Mouse (Mus musculus) heart, embryonic 16.5 days (tissue): ENCODE measurements around the gene Shisa9. TPM values are rescaled to one million over a fixed set of nuclear protein-coding genes. Genes with fewer than 3 reads are reported as not detected.

Experiments
- ATAC-seq: fragments of 200-750 bp; cut with Nextera tagmentation; replicated peaks from 2 replicates; pipeline ENCODE4 v1.8.0; 2017; ENCODE audit warnings: moderate number of reproducible peaks; ENCODE audit not compliant: insufficient read depth, low FRiP score; ENCODE audit errors: extremely low read depth
- H3K27ac ChIP-seq: fragments of 300-500 bp; sonication (generic); 2 replicates; pipeline ENCODE4 v1.5.1; 2014; ENCODE audit warnings: mild to moderate bottlenecking, low read length, control low read depth, moderate library complexity
- H3K27me3 ChIP-seq: fragments of 300-500 bp; sonication (generic); 2 replicates; pipeline ENCODE4 v1.6.1; 2014; ENCODE audit warnings: low read length, mixed read lengths; ENCODE audit not compliant: control insufficient read depth, insufficient read depth
- H3K36me3 ChIP-seq: fragments of 300-500 bp; sonication (generic); 2 replicates; pipeline ENCODE4 v1.6.1; 2014; ENCODE audit not compliant: control insufficient read depth, insufficient read depth
- H3K4me1 ChIP-seq: fragments of 300-500 bp; sonication (generic); 2 replicates; pipeline ENCODE4 v1.6.1; 2014; ENCODE audit warnings: low read length, mixed read lengths; ENCODE audit not compliant: control insufficient read depth, insufficient read depth
- H3K4me2 ChIP-seq: fragments of 300-500 bp; sonication (generic); 2 replicates; pipeline ENCODE4 v1.6.1; 2014; ENCODE audit warnings: low read depth, mild to moderate bottlenecking, control low read depth, low read length
- H3K4me3 ChIP-seq: fragments of 300-500 bp; sonication (generic); 2 replicates; pipeline ENCODE4 v1.5.1; 2014; ENCODE audit warnings: mild to moderate bottlenecking, control low read depth, low read length
- H3K9ac ChIP-seq: fragments of 300-500 bp; sonication (generic); 2 replicates; pipeline ENCODE4 v1.6.1; 2014; ENCODE audit warnings: low read length, control low read depth
- H3K9me3 ChIP-seq: fragments of 300-500 bp; sonication (generic); replicated peaks from 2 replicates; pipeline ENCODE4 v1.6.1; 2016; ENCODE audit warnings: low read length; ENCODE audit not compliant: control insufficient read depth
- WGBS: fragments of 180-500 bp; shearing (Covaris S2); extraction: QIAGEN DNeasy Blood & Tissue Kit; methylation state at CpG from one replicate; pipeline ENCODE4 v1.1.7; 2014; 5-methylcytosine and 5-hydroxymethylcytosine counted together
- polyA plus RNA-seq: library from polyadenylated mRNA; unstranded; fragments of >200 nt; fragmentation: Nextera tagmentation; extraction: Ambion mirVana; gene quantifications from 2 replicates; pipeline ENCODE4 v1.2.1, GENCODE M21; 2015

Gene Shisa9
- polyA plus RNA-seq, 1 experiment from 2014 or later, result 0.77 TPM

DNA sequence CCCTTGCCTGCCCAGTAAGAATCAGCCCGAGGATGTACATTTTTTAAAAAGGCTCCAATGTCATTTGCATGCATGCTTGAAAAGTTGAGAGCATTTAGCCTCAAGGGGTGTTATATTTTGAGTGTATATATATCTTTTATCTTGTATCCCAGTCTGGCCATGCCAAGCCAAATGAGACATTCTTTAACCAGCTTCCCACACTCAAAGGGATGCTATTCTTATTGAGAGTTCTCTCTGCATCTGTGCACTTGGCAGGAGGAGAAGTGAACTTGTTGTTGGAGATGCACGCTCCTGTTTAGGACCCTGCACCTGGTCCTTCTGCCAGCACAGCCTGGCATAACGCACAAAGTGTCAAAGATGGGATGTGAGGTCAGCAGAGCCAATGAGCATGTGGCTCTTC, 135.6 kb downstream of the Shisa9 start:
- 80% methylated on average over 3 of the region's 3 CpGs for WGBS
- H3K4me1 ChIP-seq, result no peaks in the 10 kb centered on the region
- H3K4me2 ChIP-seq, result no peak overlapping the region
- no peak overlapping the region for H3K9ac ChIP-seq
- H3K27me3 ChIP-seq, result no peaks in the 10 kb centered on the region
- no peak overlapping the region for H3K27ac ChIP-seq
- H3K9me3 ChIP-seq, result no peaks in the 10 kb centered on the region
- no peak for ATAC-seq
- no peaks in the 10 kb centered on the region for H3K36me3 ChIP-seq
- H3K4me3 ChIP-seq, result no peak overlapping the region

DNA sequence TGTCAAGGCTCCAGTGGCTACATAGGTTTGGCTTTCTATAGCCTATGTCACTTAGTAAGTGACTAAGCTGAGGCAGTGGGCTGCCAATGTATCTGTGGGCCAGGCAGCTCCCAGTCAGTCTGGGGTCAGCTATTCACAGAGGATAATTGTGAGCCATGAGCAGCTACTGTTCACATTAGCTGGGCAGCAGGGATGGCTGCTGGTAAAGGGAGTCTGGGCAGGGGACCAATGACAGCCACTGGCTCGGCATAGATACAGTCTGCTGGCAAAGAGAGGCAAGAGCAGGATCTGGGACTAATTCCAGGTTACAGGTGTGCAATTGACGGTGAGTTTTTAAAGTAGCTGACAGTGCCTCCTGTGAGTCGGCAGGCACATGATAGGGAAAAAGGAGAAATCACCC, 145.9 kb downstream of the Shisa9 start:
- Histone ChIP-seq H3K27me3 (no peaks in the 10 kb centered on the region), H3K9ac (no peak overlapping the region), H3K4me1 (no peaks in the 10 kb centered on the region), H3K4me3 (no peak overlapping the region), H3K27ac (no peak overlapping the region), H3K4me2 (no peak overlapping the region), H3K36me3 (no peaks in the 10 kb centered on the region), H3K9me3 (peaks cover 7% of the 10 kb centered on the region; the same call in 1 of the 2 replicates)
- 73% methylated on average over 3 of the region's 3 CpGs for WGBS
- ATAC-seq, result no peak

DNA sequence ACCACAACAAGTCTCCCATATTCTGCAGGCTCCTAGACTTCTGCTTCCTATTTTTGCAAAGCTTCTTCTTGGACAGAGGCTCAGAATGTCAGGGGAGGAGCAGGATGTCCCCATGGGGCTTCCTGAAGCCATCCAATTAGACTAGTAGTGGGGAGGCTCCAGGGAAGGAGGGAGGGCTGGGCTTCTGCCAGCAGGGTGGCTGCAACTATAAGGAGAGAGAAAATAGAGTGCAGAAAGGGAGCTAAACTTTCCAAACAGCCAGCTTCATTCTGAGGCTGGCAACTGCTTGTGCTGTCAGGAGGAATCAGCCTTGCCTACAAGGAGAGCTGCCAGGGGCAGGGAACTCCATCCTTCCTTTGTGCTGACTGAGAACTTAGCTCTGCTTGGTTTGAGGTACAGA, 162.8 kb downstream of the Shisa9 start:
- Histone ChIP-seq H3K4me3 (no peak overlapping the region), H3K27me3 (no peaks in the 10 kb centered on the region), H3K9ac (no peak overlapping the region), H3K9me3 (no peaks in the 10 kb centered on the region), H3K4me1 (no peaks in the 10 kb centered on the region), H3K4me2 (no peak overlapping the region), H3K27ac (no peak overlapping the region), H3K36me3 (no peaks in the 10 kb centered on the region)
- no peak for ATAC-seq

DNA sequence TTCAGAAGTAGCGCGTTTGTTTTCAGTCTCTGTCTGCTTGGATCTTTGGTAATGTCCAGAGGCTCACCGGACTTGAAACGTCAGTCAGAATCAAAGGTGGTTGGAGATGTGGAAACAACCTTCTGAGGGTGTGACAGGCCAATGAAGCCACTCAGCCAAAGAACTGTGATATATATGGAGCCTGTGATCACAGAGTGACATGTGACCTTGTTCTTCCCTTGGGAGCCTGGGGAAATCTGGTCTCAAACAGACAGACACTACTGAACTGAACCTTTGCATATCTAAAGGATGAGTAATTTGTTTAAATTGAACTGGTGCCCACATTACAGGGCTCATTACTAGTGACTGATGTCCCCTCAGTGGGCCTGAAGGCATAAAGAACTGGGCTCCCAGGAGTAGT, 168.1 kb downstream of the Shisa9 start:
- 59% methylated on average over 4 of the region's 4 CpGs for WGBS
- no peak overlapping the region for H3K4me3 ChIP-seq
- no peak; the same call in 1 of the 2 replicates for ATAC-seq

DNA sequence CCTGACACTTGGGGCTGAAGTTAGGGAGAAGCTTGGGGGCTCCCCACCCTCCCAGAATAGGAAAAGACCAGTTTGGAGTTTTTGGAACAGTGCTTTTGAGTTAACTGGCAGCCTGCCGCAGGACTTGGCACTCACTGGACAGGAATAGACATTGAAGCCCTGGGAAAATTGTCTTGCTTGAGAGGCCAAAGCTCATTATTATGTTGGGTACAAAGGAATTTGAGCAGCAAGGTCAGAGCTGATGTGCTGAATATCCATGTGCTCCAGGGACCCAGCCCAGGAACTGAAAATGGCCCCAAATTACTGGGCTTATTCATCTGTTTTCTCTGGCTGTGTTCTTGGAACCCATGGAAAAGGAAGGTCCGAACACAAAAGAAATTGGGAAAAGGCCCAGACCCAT, 170.6 kb downstream of the Shisa9 start:
- Histone ChIP-seq H3K27ac (no peak overlapping the region), H3K36me3 (no peaks in the 10 kb centered on the region), H3K9ac (no peak overlapping the region), H3K4me2 (no peak overlapping the region), H3K4me3 (no peak overlapping the region), H3K9me3 (no peaks in the 10 kb centered on the region), H3K4me1 (peaks cover 4% of the 10 kb centered on the region; the same call in 1 of the 2 replicates), H3K27me3 (no peaks in the 10 kb centered on the region)
- no peak for ATAC-seq
- 73% methylated on average over 2 of the region's 2 CpGs for WGBS

More for the DNA sequence above, 168.1 kb downstream of the Shisa9 start:
- Histone ChIP-seq H3K27me3 (no peaks in the 10 kb centered on the region), H3K4me2 (no peak overlapping the region), H3K36me3 (no peaks in the 10 kb centered on the region), H3K4me1 (peaks cover 4% of the 10 kb centered on the region; the same call in 1 of the 2 replicates), H3K27ac (no peak overlapping the region), H3K9me3 (no peaks in the 10 kb centered on the region), H3K9ac (no peak overlapping the region)

DNA sequence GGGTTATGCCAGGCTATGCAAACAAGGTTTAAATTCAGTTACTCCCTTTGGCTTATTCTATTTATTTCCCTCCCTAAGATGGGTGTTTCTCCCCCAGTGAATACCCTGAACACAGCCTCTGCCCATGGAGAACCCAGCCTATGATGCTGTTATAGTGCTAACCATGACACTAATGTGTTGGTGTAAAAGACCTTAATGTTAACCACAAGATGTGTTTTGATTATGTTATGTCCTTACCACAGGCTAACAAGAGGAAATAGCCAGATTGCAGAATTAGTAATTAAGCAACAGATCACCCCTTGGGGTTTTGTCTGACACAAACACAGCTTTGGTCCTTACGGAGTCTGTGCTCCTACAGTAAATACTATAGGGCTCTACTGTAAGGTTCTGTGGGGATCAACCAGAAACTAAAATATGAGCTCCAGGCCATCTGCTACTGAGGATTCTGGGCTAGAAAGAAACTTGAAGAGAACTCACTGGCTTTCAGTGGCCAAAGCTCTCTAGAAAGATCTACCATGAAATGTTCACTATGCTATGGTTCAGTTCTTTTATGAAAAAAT, 189.6 kb downstream of the Shisa9 start:
- H3K4me3 ChIP-seq, result no peak overlapping the region
- no peak overlapping the region for H3K27ac ChIP-seq
- H3K27me3 ChIP-seq, result no peaks in the 10 kb centered on the region
- H3K36me3 ChIP-seq, result no peaks in the 10 kb centered on the region
- no peak overlapping the region for H3K9ac ChIP-seq
- no peak for ATAC-seq
- 91% methylated on average over 1 of the region's 1 CpGs for WGBS
- no peaks in the 10 kb centered on the region for H3K9me3 ChIP-seq
- H3K4me1 ChIP-seq, result no peaks in the 10 kb centered on the region
- no peak overlapping the region for H3K4me2 ChIP-seq

DNA sequence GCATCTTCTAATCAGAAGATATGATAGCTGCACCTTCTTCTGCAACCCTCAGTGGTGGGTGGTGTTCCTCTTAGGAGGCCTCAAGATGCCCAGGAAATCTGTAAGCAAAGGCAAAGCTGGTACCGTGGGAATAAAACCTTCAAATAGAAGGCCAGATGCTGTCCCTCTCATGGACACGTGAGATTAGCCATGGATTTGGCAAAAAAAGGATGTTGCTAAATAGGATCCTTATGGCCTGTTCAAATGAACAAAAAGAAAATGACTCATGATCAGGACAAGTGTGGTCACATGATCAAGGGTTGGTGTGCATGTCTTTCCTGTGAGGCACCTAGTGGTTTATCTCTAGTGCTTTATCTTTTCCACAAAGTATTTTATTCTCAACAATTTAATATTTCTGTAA, 194.1 kb downstream of the Shisa9 start:
- Histone ChIP-seq H3K4me2 (no peak overlapping the region), H3K27me3 (no peaks in the 10 kb centered on the region), H3K4me1 (no peaks in the 10 kb centered on the region), H3K36me3 (no peaks in the 10 kb centered on the region), H3K27ac (no peak overlapping the region), H3K9ac (no peak overlapping the region), H3K9me3 (no peaks in the 10 kb centered on the region), H3K4me3 (no peak overlapping the region)
- WGBS, result 65% methylated on average over 2 of the region's 2 CpGs
- no peak for ATAC-seq

DNA sequence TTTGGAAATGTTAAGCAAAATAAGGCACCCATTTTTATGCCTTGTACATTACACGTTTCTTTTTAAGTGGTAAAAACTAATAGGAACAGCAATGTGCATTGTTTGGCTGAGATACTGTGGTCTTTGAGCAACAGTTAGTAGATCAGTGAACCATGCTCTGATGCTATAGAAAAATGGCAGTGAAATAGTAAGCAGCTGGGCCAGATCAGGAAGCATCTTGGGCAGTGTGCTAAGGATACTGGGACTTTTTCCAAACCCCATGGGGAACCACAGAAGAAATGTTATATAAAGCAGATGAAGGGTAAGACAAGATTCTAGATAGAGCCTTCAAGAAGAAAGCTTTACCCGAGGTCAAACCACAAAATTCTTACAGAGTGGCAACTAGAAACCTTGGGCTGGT, 205.8 kb downstream of the Shisa9 start:
- 59% methylated on average over 2 of the region's 2 CpGs for WGBS
- Histone ChIP-seq H3K4me2 (no peak overlapping the region), H3K4me3 (no peak overlapping the region), H3K27ac (no peak overlapping the region), H3K9ac (no peak overlapping the region), H3K9me3 (no peaks in the 10 kb centered on the region), H3K36me3 (no peaks in the 10 kb centered on the region), H3K4me1 (no peaks in the 10 kb centered on the region), H3K27me3 (no peaks in the 10 kb centered on the region)
- no peak for ATAC-seq

DNA sequence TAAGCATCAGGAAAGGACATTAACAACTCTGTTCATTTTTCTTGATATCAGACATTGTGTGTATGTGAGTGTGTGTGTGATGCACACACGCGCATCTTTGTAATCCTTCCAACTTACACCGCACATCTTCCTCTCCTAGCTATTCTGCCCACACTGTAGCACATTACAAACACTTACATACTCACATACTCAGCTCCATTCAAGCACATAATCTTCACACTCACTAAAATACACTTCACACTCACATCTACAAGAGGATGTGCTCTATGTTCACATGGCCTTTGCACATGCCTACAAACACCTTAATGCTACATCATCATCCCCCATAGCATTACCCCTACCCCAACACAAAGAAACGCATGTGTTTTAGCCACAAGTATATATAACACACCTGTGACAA, 212.9 kb downstream of the Shisa9 start:
- 94% methylated on average over 4 of the region's 4 CpGs for WGBS
- H3K4me2 ChIP-seq, result no peak overlapping the region
- H3K9me3 ChIP-seq, result no peaks in the 10 kb centered on the region
- no peak overlapping the region for H3K4me3 ChIP-seq
- ATAC-seq, result no peak
- H3K27me3 ChIP-seq, result no peaks in the 10 kb centered on the region
- H3K36me3 ChIP-seq, result no peaks in the 10 kb centered on the region
- H3K9ac ChIP-seq, result no peak overlapping the region
- H3K27ac ChIP-seq, result no peak overlapping the region
- H3K4me1 ChIP-seq, result no peaks in the 10 kb centered on the region
